Mouse (Mus musculus) liver, embryonic 16.5 days (tissue): ENCODE results near the gene Tada2a. TPM values are rescaled to one million over a fixed set of nuclear protein-coding genes. Genes with fewer than 3 reads are reported as not detected.
A peak's percentile ranks its signal among the peaks of the same experiment; 100 is the strongest.

Source experiments
- ATAC-seq: fragments of 200-750 bp; cut with Nextera tagmentation; 2 replicates; pipeline ENCODE4 v1.8.0; 2017; ENCODE audit warnings: low read depth, mild to moderate bottlenecking, moderate number of reproducible peaks, moderate library complexity
- H3K27ac ChIP-seq: fragments of 300-500 bp; sonication (generic); 2 replicates; pipeline ENCODE4 v1.5.1; 2014; ENCODE audit warnings: mild to moderate bottlenecking, low read length
- H3K27me3 ChIP-seq: fragments of 300-500 bp; sonication (generic); 2 replicates; pipeline ENCODE4 v1.6.1; 2014; ENCODE audit warnings: low read depth, low read length, mixed read lengths; ENCODE audit not compliant: control insufficient read depth, insufficient read depth
- H3K36me3 ChIP-seq: fragments of 300-500 bp; sonication (generic); 2 replicates; pipeline ENCODE4 v1.6.1; 2014; ENCODE audit warnings: mild to moderate bottlenecking; ENCODE audit not compliant: control insufficient read depth, insufficient read depth
- H3K4me1 ChIP-seq: fragments of 300-500 bp; sonication (generic); 2 replicates; pipeline ENCODE4 v1.6.1; 2014; ENCODE audit warnings: low read depth, low read length, mixed read lengths; ENCODE audit not compliant: control insufficient read depth
- H3K4me2 ChIP-seq: fragments of 300-500 bp; sonication (generic); 2 replicates; pipeline ENCODE4 v1.6.1; 2014; ENCODE audit warnings: low read depth, low read length, mixed read lengths
- H3K4me3 ChIP-seq: fragments of 300-500 bp; sonication (generic); 2 replicates; pipeline ENCODE4 v1.5.1; 2014; ENCODE audit warnings: low read depth, mild to moderate bottlenecking, low read length
- H3K9ac ChIP-seq: fragments of 300-500 bp; sonication (generic); 2 replicates; pipeline ENCODE4 v1.6.1; 2014; ENCODE audit warnings: low read depth, low read length
- H3K9me3 ChIP-seq: fragments of 300-500 bp; sonication (generic); replicated peaks from 2 replicates; pipeline ENCODE4 v1.6.1; 2016; ENCODE audit warnings: low read length; ENCODE audit not compliant: control insufficient read depth
- WGBS: fragments of 180-500 bp; shearing (Covaris S2); extraction: QIAGEN DNeasy Blood & Tissue Kit; methylation state at CpG from one replicate; pipeline ENCODE4 v1.1.7; 2014; ENCODE audit not compliant: insufficient replicate concordance; 5-methylcytosine and 5-hydroxymethylcytosine counted together
- polyA plus RNA-seq: library from polyadenylated mRNA; unstranded; fragments of >200 nt; fragmentation: Nextera tagmentation; extraction: Ambion mirVana; gene quantifications from 2 replicates; pipeline ENCODE4 v1.2.1, GENCODE M21; 2015

Tada2a gene
- polyA plus RNA-seq, 1 experiment from 2014 or later = 7.7 TPM

DNA sequence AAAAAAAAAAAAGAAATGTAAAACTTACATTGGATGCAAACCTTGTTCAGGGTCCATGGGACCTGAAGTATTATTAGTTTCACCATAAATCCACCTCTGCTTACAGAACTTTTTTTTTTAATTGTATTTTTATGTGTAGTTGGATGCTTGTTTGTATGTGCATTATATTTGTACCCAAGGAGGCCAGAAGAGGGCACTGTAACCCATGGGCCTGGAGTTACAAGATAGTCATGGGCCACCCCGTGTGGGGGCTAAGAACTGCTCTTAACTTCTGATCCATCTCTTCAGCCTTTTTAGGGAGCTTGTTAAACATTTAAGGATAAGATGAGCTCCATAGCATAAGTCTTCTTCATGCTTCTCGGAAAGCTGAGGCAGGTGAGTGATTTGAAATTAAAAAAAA, 21.5 kb upstream of the Tada2a start:
- no peaks in the 10 kb centered on the region for H3K9me3 ChIP-seq
- H3K4me1 ChIP-seq = peaks cover 3% of the 10 kb centered on the region
- H3K27me3 ChIP-seq = no peaks in the 10 kb centered on the region
- H3K4me2 ChIP-seq = no peak overlapping the region
- WGBS = 44% methylated on average over 2 of the region's 2 CpGs
- ATAC-seq = no peak
- no peak overlapping the region for H3K9ac ChIP-seq
- no peaks in the 10 kb centered on the region for H3K36me3 ChIP-seq
- no peak overlapping the region for H3K4me3 ChIP-seq
- no peak overlapping the region for H3K27ac ChIP-seq

DNA sequence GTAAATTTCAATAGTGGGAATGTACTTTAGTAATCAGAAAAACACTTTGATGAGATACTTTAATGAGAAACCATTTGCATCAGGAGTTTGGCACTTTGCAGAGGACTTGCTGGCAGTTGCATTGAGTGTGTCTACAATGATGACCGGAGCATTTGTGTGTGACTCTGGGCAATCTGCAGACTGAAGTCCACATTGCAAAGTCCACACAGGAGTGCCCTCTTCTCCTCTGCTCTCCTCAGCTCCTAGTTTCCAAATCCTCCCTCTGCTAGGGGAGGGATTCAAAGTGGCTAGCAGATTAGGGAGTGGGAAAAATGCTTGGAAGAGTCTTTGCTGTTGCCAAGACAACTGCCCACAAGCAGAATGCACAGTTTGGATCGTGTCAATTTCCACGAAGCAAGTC, 16.7 kb upstream of the Tada2a start:
- ATAC-seq = peak; percentile 75
- Histone ChIP-seq H3K27me3 (no peaks in the 10 kb centered on the region), H3K9ac (no peak overlapping the region), H3K27ac (0 out of 2 replicates have a peak overlapping the region, but pooled peaks have one; percentile 2), H3K4me1 (peaks cover 3% of the 10 kb centered on the region), H3K4me2 (no peak overlapping the region), H3K36me3 (no peaks in the 10 kb centered on the region), H3K9me3 (no peaks in the 10 kb centered on the region), H3K4me3 (no peak overlapping the region)
- 64% methylated on average over 3 of the region's 3 CpGs for WGBS

DNA sequence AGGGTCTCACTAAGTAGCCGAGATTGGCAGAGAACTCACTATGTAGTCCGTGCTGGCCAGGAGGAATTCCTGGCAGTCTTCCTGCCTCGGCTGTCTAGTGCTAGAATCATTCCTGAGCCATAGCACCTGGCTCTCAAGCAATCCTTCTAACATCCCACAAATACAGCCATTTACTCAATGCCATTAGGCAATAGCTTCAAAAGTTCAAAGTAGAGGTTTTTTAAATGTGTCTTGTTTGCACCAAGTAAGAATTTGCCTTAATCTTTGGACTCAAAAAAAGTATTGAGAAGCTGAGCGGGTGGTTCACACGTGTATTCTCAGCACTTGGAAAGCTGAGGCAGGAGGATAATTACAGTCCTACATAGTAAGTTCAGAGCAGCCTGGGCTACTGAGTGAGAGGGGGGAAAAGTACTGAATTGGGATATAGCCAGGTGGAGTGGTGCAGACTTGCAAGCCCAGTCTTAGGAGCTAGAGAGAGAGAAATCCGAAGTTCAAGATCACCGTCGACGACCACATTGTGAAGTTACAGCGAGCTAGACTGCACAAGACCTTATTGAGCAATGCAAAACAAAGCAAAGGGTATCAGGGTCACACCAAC, 15.9 kb upstream of the Tada2a start:
- Histone ChIP-seq H3K36me3 (no peaks in the 10 kb centered on the region), H3K9me3 (no peaks in the 10 kb centered on the region), H3K4me2 (no peak overlapping the region), H3K4me1 (peaks cover 3% of the 10 kb centered on the region), H3K27me3 (no peaks in the 10 kb centered on the region), H3K4me3 (no peak overlapping the region), H3K9ac (no peak overlapping the region), H3K27ac (no peak overlapping the region)
- WGBS = 58% methylated on average over 10 of the region's 10 CpGs
- no peak for ATAC-seq

DNA sequence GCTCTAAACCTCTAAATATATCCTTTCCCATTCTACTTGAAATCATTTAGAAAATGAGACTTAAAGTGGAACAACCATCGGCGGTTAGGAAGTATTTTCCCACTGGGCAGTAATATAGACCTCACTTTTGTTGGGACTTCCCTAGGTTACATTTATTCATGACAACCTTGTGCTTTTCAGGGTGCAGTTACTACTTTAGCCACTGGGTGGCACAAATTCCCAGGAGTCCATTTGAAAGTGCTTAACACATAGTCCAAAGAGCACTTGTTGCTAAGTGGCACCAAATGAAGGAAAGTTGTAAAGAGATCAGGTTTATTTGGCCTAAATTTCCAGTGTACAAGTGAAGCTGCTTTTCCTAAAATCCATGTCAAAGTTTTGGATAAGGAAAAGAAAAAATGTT, 12.4 kb upstream of the Tada2a start:
- peaks cover 2% of the 10 kb centered on the region for H3K4me1 ChIP-seq
- no peak for ATAC-seq
- no peaks in the 10 kb centered on the region for H3K27me3 ChIP-seq
- H3K27ac ChIP-seq = no peak overlapping the region
- H3K36me3 ChIP-seq = no peaks in the 10 kb centered on the region
- no peak overlapping the region for H3K9ac ChIP-seq
- 19% methylated on average over 2 of the region's 2 CpGs for WGBS
- no peak overlapping the region for H3K4me2 ChIP-seq
- H3K9me3 ChIP-seq = no peaks in the 10 kb centered on the region
- H3K4me3 ChIP-seq = no peak overlapping the region

DNA sequence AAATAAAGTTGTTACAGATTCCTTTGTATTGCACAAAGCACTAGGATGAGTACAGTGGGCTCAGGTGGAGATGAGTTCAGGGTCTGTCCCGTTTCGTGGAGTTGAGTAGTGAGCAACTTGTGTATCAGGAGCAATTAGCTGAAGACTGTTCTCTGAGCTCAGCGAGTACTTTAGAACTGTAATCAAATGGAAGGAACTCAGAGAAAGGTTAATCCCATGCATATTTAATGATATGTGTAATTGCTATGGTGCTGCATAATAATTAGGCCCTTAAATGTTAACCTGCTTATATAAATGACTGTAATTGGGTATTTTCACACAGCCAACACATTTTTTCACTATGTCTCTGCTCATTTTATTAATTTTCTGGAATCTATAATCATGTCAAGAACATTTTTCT, 7.1 kb upstream of the Tada2a start:
- H3K4me3 ChIP-seq = no peak overlapping the region
- no peaks in the 10 kb centered on the region for H3K4me1 ChIP-seq
- no peak overlapping the region for H3K4me2 ChIP-seq
- no peaks in the 10 kb centered on the region for H3K36me3 ChIP-seq
- 58% methylated on average over 3 of the region's 3 CpGs for WGBS
- no peaks in the 10 kb centered on the region for H3K9me3 ChIP-seq
- no peaks in the 10 kb centered on the region for H3K27me3 ChIP-seq
- ATAC-seq = no peak
- H3K27ac ChIP-seq = no peak overlapping the region
- H3K9ac ChIP-seq = no peak overlapping the region

DNA sequence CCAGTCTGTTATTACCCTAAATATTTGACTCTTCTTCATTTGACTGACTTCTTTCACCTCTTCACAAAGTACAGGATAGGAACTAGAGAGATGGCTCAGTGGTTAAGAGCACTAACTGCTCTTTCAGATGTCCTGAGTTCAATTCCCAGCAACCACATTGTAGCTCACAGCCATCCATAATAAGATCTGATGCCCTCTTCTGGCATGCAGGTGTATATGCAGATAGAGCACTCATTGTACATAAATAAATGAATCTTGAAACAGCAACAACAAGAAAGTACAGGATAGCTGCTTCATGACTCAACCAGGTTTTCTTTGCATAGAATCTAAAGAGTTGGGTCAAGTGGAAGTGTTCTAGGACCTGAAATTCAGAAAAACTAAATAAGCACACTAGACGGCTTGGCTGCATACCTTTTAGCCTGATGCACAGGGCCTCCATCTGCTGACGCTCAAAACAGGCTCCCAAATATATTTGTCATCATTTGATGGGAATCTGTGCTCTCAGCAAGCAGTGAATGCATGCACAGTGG, 5.0 kb upstream of the Tada2a start:
- H3K4me2 ChIP-seq = no peak overlapping the region
- no peak overlapping the region for H3K27ac ChIP-seq
- H3K27me3 ChIP-seq = no peaks in the 10 kb centered on the region
- H3K4me3 ChIP-seq = no peak overlapping the region
- 66% methylated on average over 2 of the region's 2 CpGs for WGBS
- peaks cover 5% of the 10 kb centered on the region for H3K4me1 ChIP-seq
- H3K9me3 ChIP-seq = no peaks in the 10 kb centered on the region
- ATAC-seq = no peak
- H3K9ac ChIP-seq = no peak overlapping the region
- no peaks in the 10 kb centered on the region for H3K36me3 ChIP-seq

DNA sequence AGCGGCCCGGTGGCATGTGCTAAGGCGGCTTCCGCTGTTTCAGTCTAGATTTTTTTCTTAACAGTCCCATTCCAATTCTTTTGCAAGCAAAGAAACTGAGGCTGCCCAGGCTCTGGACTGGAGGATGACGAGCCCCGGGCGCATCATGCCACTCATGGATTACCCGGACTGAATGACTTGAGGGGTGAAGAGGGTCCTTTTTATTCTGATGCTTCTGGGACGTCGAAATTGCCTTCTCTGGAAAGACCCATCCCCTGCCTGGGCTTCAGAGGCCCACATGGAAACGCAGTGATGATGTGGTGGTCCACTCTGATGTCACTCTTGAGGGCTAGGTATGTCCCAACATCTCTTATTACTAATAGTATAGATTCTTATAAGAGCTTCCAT, 392 bp upstream of the Tada2a start:
- ATAC-seq = 0 out of 2 replicates have a peak, but pooled peaks have one; percentile 1
- 8% methylated on average over 11 of the region's 11 CpGs for WGBS
- H3K36me3 ChIP-seq = no peaks in the 10 kb centered on the region
- H3K4me3 ChIP-seq = peak overlapping the region; percentile 83
- H3K9ac ChIP-seq = peak overlapping the region; percentile 47
- H3K27ac ChIP-seq = no peak overlapping the region
- H3K9me3 ChIP-seq = no peaks in the 10 kb centered on the region
- H3K4me2 ChIP-seq = peak overlapping the region; percentile 86
- no peaks in the 10 kb centered on the region for H3K27me3 ChIP-seq
- H3K4me1 ChIP-seq = peaks cover 5% of the 10 kb centered on the region

DNA sequence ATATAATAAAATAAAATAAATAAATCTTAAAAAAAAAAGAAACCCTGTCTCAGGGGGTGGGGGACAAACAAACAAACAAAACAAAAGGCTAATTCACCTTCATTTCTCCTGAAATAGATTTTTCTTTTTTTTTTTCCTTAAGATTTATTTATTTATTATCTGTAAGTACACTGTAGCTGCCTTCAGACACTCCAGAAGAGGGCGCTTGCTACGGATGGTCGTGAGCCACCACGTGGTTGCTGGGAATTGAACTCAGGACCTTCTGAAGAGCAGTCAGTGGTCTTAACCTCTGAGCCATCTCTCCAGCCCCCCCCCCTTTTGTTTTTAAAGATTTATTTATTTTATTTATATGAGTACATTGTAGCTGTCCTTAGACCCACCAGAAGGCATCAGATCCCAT, 1.4 kb downstream of the Tada2a start:
- Histone ChIP-seq H3K9ac (no peak overlapping the region), H3K27ac (no peak overlapping the region), H3K4me1 (peaks cover 5% of the 10 kb centered on the region), H3K4me2 (no peak overlapping the region), H3K36me3 (no peaks in the 10 kb centered on the region), H3K4me3 (no peak overlapping the region), H3K9me3 (no peaks in the 10 kb centered on the region), H3K27me3 (no peaks in the 10 kb centered on the region)
- ATAC-seq = no peak
- WGBS = 58% methylated on average over 4 of the region's 4 CpGs

DNA sequence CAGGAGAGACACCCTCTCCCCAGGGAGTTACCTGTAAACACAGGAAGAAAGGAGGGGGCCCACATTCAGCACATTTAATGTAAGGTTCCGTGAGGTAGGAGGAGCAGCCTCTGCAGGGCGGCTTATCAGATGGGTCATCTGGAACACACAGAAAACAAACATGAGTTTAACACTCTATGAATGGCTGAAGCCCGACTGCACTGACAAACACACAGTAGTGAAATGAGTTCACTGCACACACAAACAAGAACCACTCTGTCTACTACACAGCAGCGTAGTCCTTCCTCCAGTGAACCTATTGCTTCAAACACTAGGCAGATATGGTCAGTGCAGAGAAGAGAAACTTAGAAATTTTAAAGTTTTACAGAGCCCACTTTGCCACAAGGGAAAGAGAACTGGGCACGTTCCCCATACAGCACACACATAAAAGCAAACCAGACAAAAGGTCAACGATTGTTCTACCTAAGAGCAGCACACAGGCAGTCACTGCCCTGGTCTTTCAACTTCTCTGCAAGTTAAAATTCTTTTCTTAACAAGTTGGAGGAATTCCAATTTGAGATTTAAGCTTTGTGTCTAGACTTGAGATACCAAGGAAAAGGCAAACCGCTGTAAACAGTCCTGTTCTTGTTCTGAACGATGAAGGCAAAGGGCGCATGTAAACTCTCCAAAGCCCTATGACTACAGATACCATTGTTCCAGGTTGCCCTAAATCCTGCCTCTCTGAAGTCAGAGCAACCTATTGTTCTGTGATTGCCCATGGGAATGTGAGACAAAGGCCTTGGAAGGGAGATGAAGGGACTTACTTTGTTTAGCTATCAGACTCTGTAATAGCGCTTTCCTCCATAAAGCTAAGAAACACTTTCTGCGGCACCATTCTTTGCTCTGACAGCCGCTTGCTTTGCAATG, 8.1 kb downstream of the Tada2a start:
- 69% methylated on average over 12 of the region's 12 CpGs for WGBS
- H3K36me3 ChIP-seq = no peaks in the 10 kb centered on the region
- H3K9ac ChIP-seq = no peak overlapping the region
- H3K4me2 ChIP-seq = no peak overlapping the region
- H3K27me3 ChIP-seq = no peaks in the 10 kb centered on the region
- H3K9me3 ChIP-seq = no peaks in the 10 kb centered on the region
- no peak overlapping the region for H3K27ac ChIP-seq
- no peak overlapping the region for H3K4me3 ChIP-seq
- H3K4me1 ChIP-seq = no peaks in the 10 kb centered on the region
- peak; percentile 72 for ATAC-seq
